19 mouse cellular contexts compared by ENCODE assay signal in the genomic region with DNA sequence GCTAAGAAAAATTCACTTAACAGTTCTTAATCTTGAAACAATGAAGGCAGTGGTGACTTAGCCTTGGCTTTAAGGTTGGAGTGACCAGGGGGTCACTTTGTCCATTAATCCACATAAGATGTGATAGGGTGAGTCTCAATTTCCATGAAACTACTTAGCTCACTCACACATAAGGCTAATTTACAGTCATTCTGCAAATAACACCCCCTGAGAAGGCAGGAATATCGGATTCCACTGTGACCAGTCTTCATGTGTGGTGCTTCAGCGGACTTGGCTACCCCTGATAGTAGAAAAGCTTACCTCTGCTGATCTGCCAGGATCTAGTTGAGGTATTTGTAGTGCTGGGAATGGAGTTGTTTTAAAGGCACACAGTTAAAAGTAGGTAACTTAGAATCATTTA. TPM values are rescaled to one million over a fixed set of nuclear protein-coding genes. Genes with fewer than 3 reads are reported as not detected.
"Had no signal": no experiment of that assay in that cellular context is flagged by ENCODE, and none has a peak within 500 bp of the region (broad histone marks: within the 10 kb centered on the region; RNA-seq: fewer than 3 reads in every experiment).

No protein-coding gene starts in this region.

- ATAC-seq: midbrain, embryonic 16.5 days had no signal

- H3K4me1 ChIP-seq: midbrain, embryonic 10.5 days; neural tube, embryonic 12.5 days had no signal

- H3K27ac ChIP-seq: midbrain, embryonic 10.5 days; neural tube, embryonic 12.5 days had no signal

- H3K4me3 ChIP-seq: midbrain, embryonic 10.5 days; myocyte; neural tube, embryonic 12.5 days had no signal

- H3K4me2 ChIP-seq: lung, embryonic 14.5 days; neural tube, embryonic 12.5 days had no signal

- H3K27me3 ChIP-seq: neural tube, embryonic 12.5 days had no signal

- H3K36me3 ChIP-seq: midbrain, embryonic 10.5 days; neural tube, embryonic 12.5 days had no signal

- H3K9ac ChIP-seq: lung, embryonic 14.5 days; neural tube, embryonic 12.5 days had no signal

- DNase-seq: lung, adult 18-20 months; lung, embryonic 14.5 days; lung, postnatal 10 days; lung, postnatal 4 days; midbrain, embryonic 14.5 days; retina, postnatal 1 day; right cerebral cortex, adult 18-20 months; right cerebral cortex, postnatal 25 days; right cerebral cortex, postnatal 4 days; spleen, adult 18-20 months; thymus, adult 18-20 months; thymus, postnatal 14 days; thymus, postnatal 36 days had no signal

- H3K9me3 ChIP-seq: midbrain, embryonic 10.5 days; neural tube, embryonic 12.5 days had no signal

RNA-seq across cellular contexts. Expression of a gene that starts 35.0 kb away (rescaled TPM):
- total RNA-seq: megakaryocyte, adult 5-6 weeks; megakaryocyte-erythroid progenitor cell, adult 5-6 weeks had no signal
